Mouse (Mus musculus): ENCODE results near the gene Hoxd13. TPM values are rescaled to one million over a fixed set of nuclear protein-coding genes. Genes with fewer than 3 reads are reported as not detected.

The Hoxd13 gene
- not detected in 2 replicates for polyA plus RNA-seq (2016; fragmentation: Nextera tagmentation; extraction: Ambion mirVana)

DNA sequence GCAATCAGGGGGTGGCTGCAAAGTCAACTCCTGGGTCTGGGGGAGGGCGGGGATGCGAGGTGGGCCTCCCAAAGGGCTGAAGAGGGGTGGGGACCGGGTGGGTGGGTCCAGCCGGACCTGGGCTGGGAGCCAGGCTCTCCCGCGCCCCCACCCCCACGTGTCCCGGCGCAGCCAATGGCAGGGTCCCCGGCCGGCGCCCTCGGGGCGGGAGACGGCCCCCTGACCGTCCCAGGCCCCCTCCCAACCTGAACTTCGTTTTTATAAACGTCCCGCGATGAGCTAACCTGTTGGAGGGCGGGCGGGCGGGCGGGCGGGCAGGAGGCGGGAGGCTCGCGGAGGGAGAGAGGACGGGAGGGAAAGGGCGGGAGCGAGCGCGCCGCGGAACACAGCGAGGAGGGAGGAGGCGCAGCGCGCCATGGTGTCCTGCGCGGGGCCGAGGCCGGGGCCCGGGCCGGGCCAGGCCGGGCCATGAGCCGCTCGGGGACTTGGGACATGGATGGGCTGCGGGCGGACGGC is at the start of gene Hoxd13:
Gene Hoxd13, plus strand, starts transcription at position 469 of the 516 bp plus-strand sequence.
- H3K4me3 ChIP-seq: peak within 1 kb of the TSS; percentile 27
- peak; percentile 63; the same call in 1 of the 2 replicates for ATAC-seq (ENCODE audit: low FRiP score)
- WGBS: 0% methylated on average over 18 of the region's 51 CpGs
- H3K27ac ChIP-seq: no peak within 1 kb of the TSS
- H3K27me3 ChIP-seq: peaks cover 96% of the 10 kb centered on the region
- H3K9me3 ChIP-seq (replicated peaks): no peaks in the 10 kb centered on the region
- H3K36me3 ChIP-seq: no peaks in the 10 kb centered on the region
- 0 out of 2 replicates have a peak within 1 kb of the TSS, but pooled peaks have one; percentile 13 for H3K9ac ChIP-seq
- peak within 1 kb of the TSS; percentile 47 for H3K4me2 ChIP-seq (replicated peaks)
- peaks cover 14% of the 10 kb centered on the region for H3K4me1 ChIP-seq

DNA sequence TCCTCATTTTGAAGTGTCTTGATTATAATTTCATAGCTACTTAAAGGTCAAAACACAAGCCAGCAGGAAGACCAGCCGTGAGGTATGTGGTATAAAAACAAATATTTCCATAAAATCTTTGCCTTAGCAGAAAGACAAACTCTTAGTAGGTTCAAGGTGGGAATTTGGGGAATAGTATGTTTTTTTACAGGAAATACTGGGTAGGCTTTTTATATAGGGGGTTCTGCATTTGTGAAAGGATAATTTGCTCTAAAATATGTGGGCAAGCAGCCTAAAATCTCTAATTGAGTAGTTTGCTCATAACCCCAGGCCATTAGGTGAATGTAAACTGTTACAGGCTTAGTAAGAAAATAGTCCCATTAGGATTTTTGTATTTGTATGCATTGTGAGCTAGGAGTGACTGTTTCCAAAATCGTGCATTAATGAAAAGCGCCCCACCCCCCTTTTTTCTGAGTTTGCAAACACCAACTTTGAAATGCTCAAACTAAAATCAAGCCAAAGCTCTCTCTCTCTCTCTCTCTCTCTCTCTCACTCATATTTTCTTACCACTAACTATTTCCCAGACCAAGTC is 48.3 kb upstream of the Hoxd13 start:
- no peak overlapping the region for H3K4me3 ChIP-seq

DNA sequence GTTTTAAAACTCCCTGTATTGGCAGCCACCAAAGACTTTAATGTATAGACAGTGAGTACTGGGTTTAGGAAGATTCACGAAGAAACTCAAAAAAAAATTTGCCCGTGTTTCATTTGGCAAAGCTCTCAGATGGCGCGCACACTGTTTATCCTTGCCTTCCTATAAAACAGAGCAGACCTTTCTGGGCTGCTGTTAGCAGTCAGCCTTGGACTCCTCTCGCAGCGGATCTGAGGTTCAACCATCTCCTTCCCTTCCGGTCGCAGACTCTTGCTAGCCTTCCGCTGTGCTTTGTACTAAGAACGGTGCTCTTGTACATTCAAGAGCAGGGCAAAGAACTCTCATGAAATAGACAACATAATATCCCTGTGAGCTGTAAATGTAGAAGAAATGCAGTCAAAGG is 47.7 kb upstream of the Hoxd13 start:
- 86% methylated on average over 10 of the region's 10 CpGs for WGBS
- no peak overlapping the region for H3K4me3 ChIP-seq
- H3K4me1 ChIP-seq: no peaks in the 10 kb centered on the region
- no peaks in the 10 kb centered on the region for H3K9me3 ChIP-seq (replicated peaks)
- no peaks in the 10 kb centered on the region for H3K27me3 ChIP-seq
- no peak for ATAC-seq (ENCODE audit: low FRiP score)
- no peak overlapping the region for H3K27ac ChIP-seq
- H3K4me2 ChIP-seq (replicated peaks): no peak overlapping the region
- no peaks in the 10 kb centered on the region for H3K36me3 ChIP-seq
- no peak overlapping the region for H3K9ac ChIP-seq

More for the DNA sequence above, 48.3 kb upstream of the Hoxd13 start:
- Histone ChIP-seq H3K4me1 (no peaks in the 10 kb centered on the region), H3K27ac (no peak overlapping the region), H3K36me3 (no peaks in the 10 kb centered on the region), H3K27me3 (no peaks in the 10 kb centered on the region), H3K9me3 (replicated peaks) (no peaks in the 10 kb centered on the region), H3K4me2 (replicated peaks) (no peak overlapping the region), H3K9ac (no peak overlapping the region)
- 86% methylated on average over 3 of the region's 3 CpGs for WGBS
- no peak for ATAC-seq (ENCODE audit: low FRiP score)

DNA sequence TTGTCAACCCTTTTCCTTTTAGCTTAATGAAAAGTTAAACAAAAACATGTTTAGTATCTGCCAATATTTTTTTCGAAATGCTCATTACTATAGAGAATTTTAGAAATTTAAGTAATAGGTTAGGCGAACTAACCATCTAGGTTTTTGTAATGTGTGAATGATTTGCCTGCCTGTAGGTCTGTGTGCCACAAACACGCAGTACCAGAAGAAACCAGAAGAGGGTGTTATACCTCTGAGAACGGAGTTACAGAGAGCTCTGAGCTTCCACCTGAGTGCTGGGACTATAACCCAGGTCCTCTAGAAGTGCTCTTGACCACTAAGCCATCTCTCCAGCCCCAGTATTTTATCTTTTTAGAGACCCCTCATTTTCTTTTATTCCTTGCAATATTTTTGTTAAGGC is 32.7 kb upstream of the Hoxd13 start:
- Histone ChIP-seq H3K9ac (no peak overlapping the region), H3K9me3 (replicated peaks) (no peaks in the 10 kb centered on the region), H3K27ac (no peak overlapping the region), H3K27me3 (no peaks in the 10 kb centered on the region), H3K4me3 (no peak overlapping the region), H3K4me2 (replicated peaks) (no peak overlapping the region), H3K36me3 (no peaks in the 10 kb centered on the region), H3K4me1 (no peaks in the 10 kb centered on the region)
- no peak for ATAC-seq (ENCODE audit: low FRiP score)
- 67% methylated on average over 4 of the region's 4 CpGs for WGBS

DNA sequence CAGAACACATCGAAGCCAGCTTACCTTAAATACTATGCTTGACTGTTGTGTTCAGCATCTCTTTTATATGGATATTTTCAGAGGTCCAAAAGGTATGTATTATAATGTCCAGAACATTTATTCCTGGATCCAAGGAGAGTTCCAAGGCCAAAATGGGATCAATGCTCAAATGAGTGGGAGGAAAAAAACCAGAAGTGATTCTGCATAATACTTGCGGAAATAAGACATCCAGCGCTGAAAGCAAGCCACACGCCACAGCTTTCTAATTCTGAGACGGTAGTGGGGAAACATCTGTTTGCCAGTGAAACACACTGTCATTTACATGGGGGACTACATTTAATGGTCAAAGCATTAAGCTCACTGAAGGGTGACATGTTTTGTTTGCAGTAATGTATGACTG is 25.7 kb upstream of the Hoxd13 start:
- H3K9ac ChIP-seq: no peak overlapping the region
- no peak overlapping the region for H3K27ac ChIP-seq
- no peaks in the 10 kb centered on the region for H3K36me3 ChIP-seq
- H3K4me1 ChIP-seq: no peaks in the 10 kb centered on the region
- ATAC-seq (ENCODE audit: low FRiP score): no peak
- 64% methylated on average over 5 of the region's 5 CpGs for WGBS
- H3K4me3 ChIP-seq: no peak overlapping the region
- no peaks in the 10 kb centered on the region for H3K9me3 ChIP-seq (replicated peaks)
- H3K27me3 ChIP-seq: peaks cover 42% of the 10 kb centered on the region
- no peak overlapping the region for H3K4me2 ChIP-seq (replicated peaks)

DNA sequence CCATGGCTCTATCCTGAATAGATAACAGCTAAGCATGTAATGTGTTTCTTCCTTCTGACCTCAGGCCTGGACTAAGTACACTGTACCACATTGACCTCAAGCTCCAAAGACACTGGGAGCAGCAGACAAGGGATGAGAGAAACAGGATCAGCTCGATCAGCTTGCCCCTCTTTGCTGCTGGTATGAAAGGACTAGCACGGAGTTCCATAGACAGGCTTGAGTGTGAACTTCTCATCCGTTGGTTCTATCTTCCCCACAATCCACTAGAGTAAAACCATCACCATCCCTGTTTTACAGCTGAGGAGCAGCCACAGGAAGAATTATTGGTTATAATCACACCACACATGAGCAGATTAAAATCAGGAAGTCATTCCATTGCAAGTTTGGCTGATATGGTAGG is 22.5 kb upstream of the Hoxd13 start:
- 0 out of 2 replicates have a peak, but pooled peaks cover 2% of the 10 kb centered on the region for H3K4me1 ChIP-seq
- peaks cover 73% of the 10 kb centered on the region for H3K27me3 ChIP-seq
- 79% methylated on average over 3 of the region's 3 CpGs for WGBS
- no peak overlapping the region for H3K4me3 ChIP-seq
- H3K4me2 ChIP-seq (replicated peaks): no peak overlapping the region
- H3K27ac ChIP-seq: no peak overlapping the region
- no peak for ATAC-seq (ENCODE audit: low FRiP score)
- no peak overlapping the region for H3K9ac ChIP-seq
- H3K36me3 ChIP-seq: no peaks in the 10 kb centered on the region
- H3K9me3 ChIP-seq (replicated peaks): no peaks in the 10 kb centered on the region

DNA sequence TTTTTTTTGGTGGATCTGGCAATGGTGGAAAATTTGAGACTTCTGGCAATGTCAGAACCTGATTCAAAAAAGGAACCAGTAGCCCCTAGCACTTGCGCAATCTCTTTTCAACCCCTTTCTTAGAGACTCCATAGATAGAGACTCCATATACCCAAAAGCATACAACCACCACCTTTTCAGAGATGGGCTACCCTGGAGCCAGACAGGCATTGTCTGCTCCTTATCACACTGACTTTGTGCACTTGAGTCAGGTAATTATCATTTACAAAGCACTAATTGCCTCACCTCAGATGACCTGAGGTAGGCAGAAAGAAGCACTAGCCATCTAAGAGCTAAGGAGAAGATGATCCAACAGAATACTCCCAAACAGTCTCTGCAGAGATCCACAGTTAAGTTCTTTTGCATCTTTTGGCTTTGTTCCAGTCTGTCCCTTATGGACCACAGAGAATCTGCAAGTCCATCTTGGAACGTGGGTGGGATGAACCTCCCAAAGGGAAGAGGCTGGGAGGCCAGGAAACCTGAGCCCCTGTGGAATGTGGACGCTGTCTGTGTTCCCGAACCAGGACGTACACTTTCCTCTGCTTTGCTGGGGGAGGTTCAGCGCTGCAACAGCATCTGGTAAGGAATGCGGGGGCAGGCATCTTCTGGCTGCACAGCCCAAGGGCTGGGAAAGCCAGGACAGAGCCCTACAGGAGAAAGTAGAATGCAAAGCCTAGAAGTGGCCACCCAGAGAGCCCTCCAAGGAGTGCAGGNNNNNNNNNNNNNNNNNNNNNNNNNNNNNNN is 20.8 kb upstream of the Hoxd13 start:
- no peak overlapping the region for H3K4me2 ChIP-seq (replicated peaks)
- no peak overlapping the region for H3K4me3 ChIP-seq
- no peaks in the 10 kb centered on the region for H3K36me3 ChIP-seq
- no peak overlapping the region for H3K9ac ChIP-seq
- peaks cover 84% of the 10 kb centered on the region for H3K27me3 ChIP-seq
- ATAC-seq (ENCODE audit: low FRiP score): no peak
- WGBS: 15% methylated on average over 7 of the region's 7 CpGs
- 0 out of 2 replicates have a peak, but pooled peaks cover 2% of the 10 kb centered on the region for H3K4me1 ChIP-seq
- no peak overlapping the region for H3K27ac ChIP-seq
- H3K9me3 ChIP-seq (replicated peaks): no peaks in the 10 kb centered on the region

DNA sequence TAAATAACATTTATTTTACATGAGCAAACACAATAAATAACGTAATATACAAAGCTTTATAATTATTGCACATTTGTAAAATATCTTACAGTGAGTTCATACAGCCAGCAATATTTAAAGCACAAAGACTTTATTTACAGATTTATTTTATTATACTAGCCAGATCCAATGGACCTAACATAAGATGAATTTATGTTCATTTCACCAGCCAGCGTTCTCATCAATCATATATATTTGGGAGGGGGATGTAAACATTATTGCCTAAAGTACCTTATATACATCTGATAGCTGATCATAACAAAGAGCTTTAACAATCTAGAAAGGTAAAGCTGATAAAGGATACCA is 15.1 kb upstream of the Hoxd13 start:
- 36% methylated on average over 2 of the region's 2 CpGs for WGBS
- ATAC-seq (ENCODE audit: low FRiP score): no peak
- Histone ChIP-seq H3K27me3 (peaks cover 82% of the 10 kb centered on the region), H3K9ac (no peak overlapping the region), H3K4me1 (peaks cover 11% of the 10 kb centered on the region), H3K9me3 (replicated peaks) (no peaks in the 10 kb centered on the region; the same call in 1 of the 2 replicates), H3K36me3 (no peaks in the 10 kb centered on the region), H3K4me3 (no peak overlapping the region), H3K4me2 (replicated peaks) (no peak overlapping the region), H3K27ac (no peak overlapping the region)

DNA sequence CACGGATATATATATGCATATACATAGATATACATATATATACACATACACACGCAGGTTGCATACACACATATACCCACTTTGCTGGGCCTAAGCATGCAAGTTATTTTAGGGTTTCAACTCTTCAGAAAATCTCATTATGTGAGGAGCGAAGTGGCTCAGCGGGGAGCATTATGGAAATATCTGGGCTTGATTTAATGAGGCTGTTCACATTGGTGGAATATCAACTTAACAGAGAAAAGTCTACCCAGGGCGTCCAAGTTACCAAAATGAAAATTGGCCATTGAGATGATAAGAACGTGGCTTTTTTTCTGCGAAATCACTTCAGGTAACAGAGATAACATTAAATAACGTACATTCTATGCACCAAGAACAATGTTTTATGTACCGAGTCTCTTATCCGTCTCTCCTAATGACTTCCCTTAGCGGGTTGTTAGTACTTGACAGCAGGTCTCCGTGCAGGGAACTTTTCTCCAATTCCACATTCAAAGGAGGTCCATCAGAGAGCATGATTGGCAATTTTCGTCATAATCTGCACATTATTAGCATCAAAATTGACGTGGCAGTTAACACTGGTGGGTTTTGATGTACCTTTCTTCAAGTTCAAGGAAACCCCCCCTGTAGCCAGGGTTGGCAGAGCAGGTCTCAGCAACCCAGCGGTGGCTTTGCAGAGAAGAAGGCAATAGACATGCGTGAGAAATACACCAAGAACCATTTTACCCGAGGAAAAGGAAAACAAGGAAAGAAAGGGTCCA is 14.2 kb upstream of the Hoxd13 start:
- 12% methylated on average over 17 of the region's 17 CpGs for WGBS
- H3K27me3 ChIP-seq: peaks cover 81% of the 10 kb centered on the region
- no peak for ATAC-seq (ENCODE audit: low FRiP score)
- H3K36me3 ChIP-seq: no peaks in the 10 kb centered on the region
- H3K9ac ChIP-seq: no peak overlapping the region
- no peak overlapping the region for H3K4me3 ChIP-seq
- H3K4me1 ChIP-seq: peaks cover 9% of the 10 kb centered on the region
- H3K4me2 ChIP-seq (replicated peaks): peak overlapping the region; percentile 52; the same call in 1 of the 2 replicates
- H3K27ac ChIP-seq: no peak overlapping the region
- no peaks in the 10 kb centered on the region; the same call in 1 of the 2 replicates for H3K9me3 ChIP-seq (replicated peaks)

DNA sequence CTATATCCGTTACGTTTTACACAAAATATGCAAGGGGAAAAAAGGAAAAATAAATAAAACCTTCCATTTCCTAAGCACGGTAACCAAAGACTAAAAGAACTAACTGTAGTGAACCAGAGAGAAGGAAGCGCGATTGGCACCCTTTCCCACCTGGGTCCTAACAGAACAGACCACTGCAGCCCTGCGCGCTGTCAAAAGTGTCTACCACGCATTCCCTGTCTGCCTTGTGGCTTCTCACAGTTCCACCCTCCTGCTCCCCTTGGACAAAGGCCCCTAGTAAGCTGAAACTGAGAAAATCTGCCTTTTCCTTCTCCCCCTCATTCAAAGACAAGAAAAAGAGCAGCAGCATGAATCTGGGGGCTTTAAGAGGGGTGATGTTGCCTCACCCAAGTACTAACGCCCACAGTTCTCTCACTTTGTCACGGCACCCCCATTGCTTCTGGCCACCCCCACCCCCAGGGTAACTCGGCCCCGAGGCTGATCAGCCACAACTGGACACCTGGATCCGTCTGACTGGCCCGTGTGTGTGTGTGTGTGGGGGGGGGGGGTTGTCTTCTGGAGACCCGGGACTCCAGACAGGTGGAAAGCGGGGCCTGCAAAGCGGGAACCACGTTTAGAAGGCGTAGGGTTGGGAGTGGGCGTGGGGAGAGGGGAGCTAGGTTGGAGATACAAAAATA is 13.2 kb upstream of the Hoxd13 start:
- peak overlapping the region; percentile 52 for H3K4me2 ChIP-seq (replicated peaks)
- no peak for ATAC-seq (ENCODE audit: low FRiP score)
- H3K27ac ChIP-seq: peak overlapping the region; percentile 57
- peaks cover 77% of the 10 kb centered on the region for H3K27me3 ChIP-seq
- WGBS: 4% methylated on average over 20 of the region's 20 CpGs
- no peaks in the 10 kb centered on the region for H3K36me3 ChIP-seq
- peaks cover 9% of the 10 kb centered on the region for H3K4me1 ChIP-seq
- peak overlapping the region; percentile 38 for H3K4me3 ChIP-seq
- no peaks in the 10 kb centered on the region; the same call in 1 of the 2 replicates for H3K9me3 ChIP-seq (replicated peaks)
- H3K9ac ChIP-seq: peak overlapping the region; percentile 55; the same call in 1 of the 2 replicates

DNA sequence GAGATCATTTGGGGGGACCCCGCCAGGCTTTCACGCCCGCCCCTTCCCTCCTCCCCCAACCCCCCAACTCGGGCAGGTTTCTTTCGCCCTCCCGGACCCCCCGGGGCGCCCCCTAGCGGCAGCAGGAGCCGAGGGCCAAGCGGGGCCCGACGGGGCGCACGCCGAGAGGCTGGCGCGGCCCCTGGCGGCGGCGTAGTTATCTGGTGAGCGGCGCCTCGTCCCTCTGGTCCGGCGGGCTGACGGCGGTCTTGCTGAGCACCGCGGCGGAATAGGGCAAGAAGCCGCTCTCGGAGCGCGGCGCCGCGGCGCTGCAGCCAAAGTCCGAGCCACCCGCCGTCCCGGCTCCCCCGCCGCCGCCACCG is 12.7 kb upstream of the Hoxd13 start:
- H3K4me1 ChIP-seq: peaks cover 9% of the 10 kb centered on the region
- H3K27me3 ChIP-seq: peaks cover 77% of the 10 kb centered on the region
- no peaks in the 10 kb centered on the region for H3K36me3 ChIP-seq
- peak overlapping the region; percentile 55 for H3K9ac ChIP-seq
- peak overlapping the region; percentile 52 for H3K4me2 ChIP-seq (replicated peaks)
- peak overlapping the region; percentile 57 for H3K27ac ChIP-seq
- ATAC-seq (ENCODE audit: low FRiP score): no peak
- peak overlapping the region; percentile 38 for H3K4me3 ChIP-seq
- H3K9me3 ChIP-seq (replicated peaks): no peaks in the 10 kb centered on the region; the same call in 1 of the 2 replicates
- WGBS: under 1% methylated on average over 20 of the region's 47 CpGs

All from hindbrain, embryonic 12.5 days (tissue).